Mouse (Mus musculus) heart, adult 2 months (tissue): Measurements from ENCODE around the gene Krt72. TPM values are rescaled to one million over a fixed set of nuclear protein-coding genes. Genes with fewer than 3 reads are reported as not detected.

Source experiments
- DNase-seq, 2 experiments: peaks; one replicate each; pipeline ENCODE4 v3.0.0; 2021
- H3K27ac ChIP-seq: fragments of 200-600 bp; 2 replicates; pipeline ENCODE4 v1.8.1; 2022
- H3K27me3 ChIP-seq: fragments of 200-500 bp; 2 replicates; pipeline ENCODE4 v1.6.1; 2012; ENCODE audit warnings: mild to moderate bottlenecking, low read length, inconsistent platforms, mixed read lengths; ENCODE audit not compliant: control insufficient read depth, insufficient read depth
- H3K36me3 ChIP-seq: fragments of 200-500 bp; 2 replicates; pipeline ENCODE4 v1.6.1; 2012; ENCODE audit warnings: low read length, inconsistent platforms; ENCODE audit not compliant: control insufficient read depth, insufficient read depth
- H3K4me1 ChIP-seq: fragments of 200-500 bp; 2 replicates; pipeline ENCODE4 v1.6.1; 2011; ENCODE audit warnings: low read length; ENCODE audit not compliant: control insufficient read depth, insufficient read depth
- H3K4me3 ChIP-seq: fragments of 200-600 bp; 2 replicates; pipeline ENCODE4 v1.8.1; 2022
- H3K79me2 ChIP-seq: fragments of 200-500 bp; replicated peaks from 2 replicates; pipeline ENCODE4 v1.6.1; 2012; ENCODE audit warnings: mild to moderate bottlenecking, inconsistent platforms, low read length, moderate library complexity, mixed read lengths; ENCODE audit not compliant: control insufficient read depth, insufficient read depth
- H3K9ac ChIP-seq: fragments of 200-500 bp; 2 replicates; pipeline ENCODE4 v1.6.1; 2012; ENCODE audit warnings: low read depth, mild to moderate bottlenecking, control low read depth, inconsistent platforms, low read length, mixed read lengths
- CTCF ChIP-seq: fragments of 200-600 bp; IDR thresholded peaks from 2 replicates; pipeline ENCODE4 v1.8.1; 2022; ENCODE audit warnings: antibody characterized with exemption, mild to moderate bottlenecking, moderate library complexity
- EP300 ChIP-seq: fragments of 200-500 bp; IDR thresholded peaks from 2 replicates; pipeline ENCODE4 v1.6.1; 2011; ENCODE audit warnings: low read depth, low read length, control low read depth; ENCODE audit not compliant: insufficient read depth
- POLR2A ChIP-seq: fragments of 200-500 bp; IDR thresholded peaks from 2 replicates; pipeline ENCODE4 v1.6.1; 2011; ENCODE audit warnings: mild to moderate bottlenecking, low read depth, low read length, control low read depth; ENCODE audit not compliant: insufficient read depth
- WGBS: fragments of 180-500 bp; shearing (Covaris S2); methylation state at CpG from one replicate; pipeline ENCODE4 v1.1.7; 2018; 5-methylcytosine and 5-hydroxymethylcytosine counted together
- intact Hi-C: fragments of 180-260 bp; cut with DNase I; formaldehyde crosslinking; loops from one replicate; pipeline ENCODE4 v1.15.1; 2025
- polyA plus RNA-seq: library from polyadenylated mRNA; depleted of rRNA; stranded (reverse); fragments of >200 nt; gene quantifications from 2 replicates; pipeline ENCODE4 v1.2.3, GENCODE M21; 2012; rRNA removed
- total RNA-seq, 2 experiments: library from RNA; stranded (reverse); gene quantifications; 2 replicates each; pipeline ENCODE4 v1.2.3; 2021

The Krt72 gene
- total and polyA plus RNA-seq, 3 experiments = not detected

- Histone ChIP-seq H3K4me3 (no peak overlapping the region), H3K9ac (no peak overlapping the region), H3K79me2 (no peaks in the 10 kb centered on the region), H3K4me1 (no peaks in the 10 kb centered on the region; the same call in 1 of the 2 replicates), H3K36me3 (no peaks in the 10 kb centered on the region), H3K27me3 (no peaks in the 10 kb centered on the region), H3K27ac (no peak overlapping the region)
- 54% methylated on average over 5 of the region's 5 CpGs for WGBS
- intact Hi-C loops = loop anchor here (1.0 to 5.0 kb wide), 5 partner anchors 201 to 431 kb away; no protein-coding TSS in a partner anchor
- TF ChIP-seq POLR2A (no peak), EP300 (no peak), CTCF (peak; percentile 28)
- DNase-seq = no peak
These were observed 14.1 kb downstream of the Krt72 start for GRCm38 (mm10) chr15:101772080-101772710.

GRCm38 (mm10) chr15:101770226-101770625 lies 16.0 kb downstream of the Krt72 start:
- no peak overlapping the region for H3K27ac ChIP-seq
- intact Hi-C loops = loop anchor here (5.0 kb wide), 1 partner anchor 248 kb away; no protein-coding TSS in a partner anchor
- TF ChIP-seq EP300 (no peak), CTCF (no peak), POLR2A (no peak)
- H3K79me2 ChIP-seq = no peaks in the 10 kb centered on the region
- no peak overlapping the region for H3K9ac ChIP-seq
- no peaks in the 10 kb centered on the region for H3K36me3 ChIP-seq
- H3K27me3 ChIP-seq = no peaks in the 10 kb centered on the region
- 42% methylated on average over 8 of the region's 8 CpGs for WGBS
- no peak overlapping the region for H3K4me3 ChIP-seq
- H3K4me1 ChIP-seq = no peaks in the 10 kb centered on the region; the same call in 1 of the 2 replicates
- DNase-seq = no peak

- H3K4me3 ChIP-seq = no peak within 1 kb of the TSS
- H3K4me1 ChIP-seq = no peaks in the 10 kb centered on the region
- H3K9ac ChIP-seq = no peak within 1 kb of the TSS
- H3K27ac ChIP-seq = no peak within 1 kb of the TSS
- H3K27me3 ChIP-seq = no peaks in the 10 kb centered on the region; the same call in 1 of the 2 replicates
- 51% methylated on average over 14 of the region's 14 CpGs for WGBS
- intact Hi-C loops = no loop called here
- DNase-seq = no peak
- H3K79me2 ChIP-seq = no peaks in the 10 kb centered on the region
- TF ChIP-seq CTCF = no peak
- TF ChIP-seq POLR2A = no peak
- no peaks in the 10 kb centered on the region for H3K36me3 ChIP-seq
These were observed 43.5 kb downstream of the Krt72 start, which contains the start of gene Krt71 for GRCm38 (mm10) chr15:101742711-101743110. Gene Krt71 (minus strand): TSS chr15:101743109.

- no peaks in the 10 kb centered on the region for H3K4me1 ChIP-seq
- 66% methylated on average over 7 of the region's 7 CpGs for WGBS
- DNase-seq = no peak
- H3K9ac ChIP-seq = no peak overlapping the region
- no peak for TF ChIP-seq CTCF
- no peak overlapping the region for H3K4me3 ChIP-seq
- no peaks in the 10 kb centered on the region for H3K79me2 ChIP-seq
- intact Hi-C loops = no loop called here
- no peak overlapping the region for H3K27ac ChIP-seq
- no peaks in the 10 kb centered on the region for H3K36me3 ChIP-seq
- H3K27me3 ChIP-seq = no peaks in the 10 kb centered on the region; the same call in 1 of the 2 replicates
These were observed 48.5 kb downstream of the Krt72 start for GRCm38 (mm10) chr15:101737786-101738185.

GRCm38 (mm10) chr15:101730653-101731052 lies 55.6 kb downstream of the Krt72 start:
- DNase-seq = no peak
- H3K79me2 ChIP-seq = no peaks in the 10 kb centered on the region
- no peak overlapping the region for H3K4me3 ChIP-seq
- H3K27me3 ChIP-seq = no peaks in the 10 kb centered on the region
- H3K27ac ChIP-seq = no peak overlapping the region
- no peak overlapping the region for H3K9ac ChIP-seq
- H3K36me3 ChIP-seq = no peaks in the 10 kb centered on the region
- TF ChIP-seq POLR2A = no peak
- no peak for TF ChIP-seq EP300
- no peak for TF ChIP-seq CTCF
- no peaks in the 10 kb centered on the region for H3K4me1 ChIP-seq
- intact Hi-C loops = no loop called here

Other genes starting within 250 kb of the Krt72 start
- not detected for gene Krt82, start 235.8 kb downstream of the Krt72 start, total RNA-seq
- not detected in 2 replicates for gene Krt82, start 235.8 kb downstream of the Krt72 start, polyA plus RNA-seq
- not detected for gene Krt90, start 223.5 kb downstream of the Krt72 start, total RNA-seq
- gene Krt90, start 223.5 kb downstream of the Krt72 start, polyA plus RNA-seq = 0.06 TPM in 1 of 2 replicates, not detected in the other
- not detected for gene Krt75, start 212.6 kb downstream of the Krt72 start, total RNA-seq
- not detected in 2 replicates for gene Krt75, start 212.6 kb downstream of the Krt72 start, polyA plus RNA-seq
- gene Gm5414, start 158.3 kb downstream of the Krt72 start, total RNA-seq = not detected
- not detected in 2 replicates for gene Gm5414, start 158.3 kb downstream of the Krt72 start, polyA plus RNA-seq
- gene Gm5478, start 139.1 kb downstream of the Krt72 start, total RNA-seq = not detected
- gene Gm5478, start 139.1 kb downstream of the Krt72 start, polyA plus RNA-seq = not detected in 2 replicates
- not detected for gene Krt6b, start 106.2 kb downstream of the Krt72 start, total RNA-seq
- gene Krt6b, start 106.2 kb downstream of the Krt72 start, polyA plus RNA-seq = 0.04 TPM in 1 of 2 replicates, not detected in the other
- gene Krt6a, start 92.2 kb downstream of the Krt72 start, total RNA-seq = not detected
- not detected in 2 replicates for gene Krt6a, start 92.2 kb downstream of the Krt72 start, polyA plus RNA-seq
- under 1 TPM in 1 of 2 experiments, not detected in 1; 0.23 TPM for gene Krt5, start 73.6 kb downstream of the Krt72 start, total RNA-seq
- gene Krt5, start 73.6 kb downstream of the Krt72 start, polyA plus RNA-seq = 1.3 TPM in 1 of 2 replicates, not detected in the other
- gene Krt71, start 43.4 kb downstream of the Krt72 start, total RNA-seq = not detected
- gene Krt71, start 43.4 kb downstream of the Krt72 start, polyA plus RNA-seq = not detected in 2 replicates
- not detected for gene Krt73, start 15.9 kb upstream of the Krt72 start, total RNA-seq
- not detected in 2 replicates for gene Krt73, start 15.9 kb upstream of the Krt72 start, polyA plus RNA-seq
- not detected for gene Krt2, start 31.7 kb upstream of the Krt72 start, total RNA-seq
- gene Krt2, start 31.7 kb upstream of the Krt72 start, polyA plus RNA-seq = not detected in 2 replicates
- gene Krt1, start 64.3 kb upstream of the Krt72 start, total RNA-seq = not detected
- 0.04 TPM in 1 of 2 replicates, not detected in the other for gene Krt1, start 64.3 kb upstream of the Krt72 start, polyA plus RNA-seq
- gene Krt77, start 83.2 kb upstream of the Krt72 start, total RNA-seq = under 1 TPM in 1 of 2 experiments, not detected in 1; 0.31 TPM
- gene Krt77, start 83.2 kb upstream of the Krt72 start, polyA plus RNA-seq = not detected in 2 replicates
- not detected for gene Krt76, start 106.5 kb upstream of the Krt72 start, total RNA-seq
- not detected in 2 replicates for gene Krt76, start 106.5 kb upstream of the Krt72 start, polyA plus RNA-seq
- not detected for gene Krt4, start 138.3 kb upstream of the Krt72 start, total RNA-seq
- 0.43 TPM in 1 of 2 replicates, not detected in the other for gene Krt4, start 138.3 kb upstream of the Krt72 start, polyA plus RNA-seq
- under 1 TPM in 1 of 2 experiments, not detected in 1; 0.27 TPM for gene Krt79, start 153.9 kb upstream of the Krt72 start, total RNA-seq
- gene Krt79, start 153.9 kb upstream of the Krt72 start, polyA plus RNA-seq = 1.5 and 2.3 TPM in 2 replicates
- under 1 TPM in 1 of 2 experiments, not detected in 1; 0.08 TPM for gene Krt78, start 167.8 kb upstream of the Krt72 start, total RNA-seq
- gene Krt78, start 167.8 kb upstream of the Krt72 start, polyA plus RNA-seq = not detected in 2 replicates
- gene Krt8, start 218.0 kb upstream of the Krt72 start, total RNA-seq = 1 to 10 TPM; 1.7 TPM
- 2.3 and 9.8 TPM in 2 replicates for gene Krt8, start 218.0 kb upstream of the Krt72 start, polyA plus RNA-seq
- gene Krt18, start 241.7 kb upstream of the Krt72 start, total RNA-seq = 1 to 10 TPM; 2.6 to 2.7 TPM
- 2.7 and 6.7 TPM in 2 replicates for gene Krt18, start 241.7 kb upstream of the Krt72 start, polyA plus RNA-seq